Mouse (Mus musculus): ENCODE measurements around the gene Plekha5.
"Not testable (repeated sequence)": the region's sequence is repeated elsewhere in the genome, so short reads cannot be mapped to it uniquely, and the experiment has no call there.

Plekha5 gene

DNA sequence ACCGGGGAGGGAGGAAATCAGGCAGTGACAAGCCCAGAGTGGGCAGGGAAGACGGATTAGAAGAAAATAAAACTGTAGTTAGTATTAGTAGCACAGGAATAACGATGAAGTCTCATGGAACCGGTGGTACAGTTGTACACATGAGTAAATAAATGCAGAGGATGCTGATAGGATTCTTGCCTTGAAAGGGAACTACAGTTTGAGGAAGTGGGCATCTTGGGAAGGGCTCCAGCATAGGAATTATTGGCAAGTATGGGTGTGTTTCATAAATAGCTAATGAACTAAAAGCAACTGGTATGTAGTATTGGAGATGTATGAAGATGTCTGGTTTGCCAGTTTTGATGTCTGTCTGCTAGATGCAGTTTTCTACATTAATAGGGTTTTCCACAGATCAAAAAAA is 99.7 kb downstream of the Plekha5 start:
- in situ Hi-C loops (cut with MboI, MseI): loop anchor here (10.0 kb wide), 1 partner anchor 1501 kb away; no protein-coding TSS in a partner anchor

DNA sequence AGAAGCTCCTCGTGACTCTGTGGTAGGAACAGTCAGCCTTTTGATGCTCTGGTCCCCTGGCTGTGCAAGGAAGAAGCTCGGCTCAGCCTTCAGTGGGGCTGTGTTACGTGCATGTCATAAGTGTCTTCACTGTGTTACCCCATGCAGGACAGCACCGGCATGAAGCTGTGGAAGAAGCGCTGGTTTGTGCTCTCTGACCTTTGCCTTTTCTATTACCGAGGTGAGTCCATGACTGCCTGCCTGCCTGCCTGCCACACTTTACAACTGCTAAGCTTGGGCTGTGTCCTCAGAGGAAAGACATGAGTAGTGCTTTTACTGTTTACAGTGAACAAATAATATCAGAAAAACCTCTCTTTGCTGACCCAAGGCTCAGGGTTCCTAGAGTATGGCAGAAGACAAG is 104.6 kb downstream of the Plekha5 start:
- in situ Hi-C loops (cut with MboI, MseI): loop anchor here (10.0 kb wide), 1 partner anchor 1496 kb away; no protein-coding TSS in a partner anchor

GRCm38 (mm10) chr6:140532858-140533257 is 109.0 kb downstream of the Plekha5 start:
- in situ Hi-C loops (cut with MboI, MseI): not testable (repeated sequence)

DNA sequence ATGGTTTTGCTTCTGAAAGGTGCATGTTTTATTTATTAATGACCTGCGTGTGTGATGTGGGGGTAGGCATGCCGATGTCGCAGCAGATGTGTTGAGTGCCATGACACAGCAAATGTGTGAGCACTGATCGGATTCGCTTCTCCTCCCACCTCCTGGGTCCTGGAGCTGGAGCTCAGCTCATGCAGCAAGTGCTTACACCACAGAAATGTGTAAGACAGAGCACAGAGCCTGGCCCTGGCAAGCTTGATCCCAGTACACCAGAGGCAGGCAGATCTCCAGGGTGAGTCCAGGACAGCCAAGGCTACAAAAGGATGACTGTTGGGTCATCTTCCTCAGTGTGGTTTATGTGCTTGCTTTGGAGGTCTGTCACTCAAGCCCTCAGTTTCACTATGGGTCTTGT is 109.8 kb downstream of the Plekha5 start:
- in situ Hi-C loops (cut with MboI, MseI): no loop called here

DNA sequence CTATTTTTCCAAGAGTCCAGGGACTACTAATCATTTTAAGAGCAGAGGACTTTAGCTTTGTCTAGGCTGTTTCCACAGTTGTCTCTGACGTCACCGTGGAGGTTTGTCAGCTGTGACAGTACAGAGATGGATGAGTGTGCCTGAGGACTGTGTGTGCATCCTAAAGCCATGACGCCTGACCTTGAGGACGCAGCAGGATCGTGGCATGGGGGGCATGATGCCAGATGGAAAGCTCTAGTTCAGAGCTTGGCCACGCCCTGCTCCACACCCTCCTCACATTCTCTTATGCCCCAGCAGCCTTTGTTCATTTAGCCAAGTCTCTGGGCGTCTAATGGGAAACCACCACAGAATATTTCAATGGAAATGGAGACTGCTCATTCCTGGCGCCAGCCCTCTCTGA is 111.7 kb downstream of the Plekha5 start:
- in situ Hi-C loops (cut with MboI, MseI): no loop called here

- in situ Hi-C loops (cut with MboI, MseI): no loop called here
Measured at GRCm38 (mm10) chr6:140541919-140542318, 118.1 kb downstream of the Plekha5 start.

GRCm38 (mm10) chr6:140543005-140543794 is 119.3 kb downstream of the Plekha5 start:
- in situ Hi-C loops (cut with MboI, MseI): no loop called here

- in situ Hi-C loops (cut with MboI, MseI): no loop called here
Measured at GRCm38 (mm10) chr6:140546095-140546494, 122.2 kb downstream of the Plekha5 start.

DNA sequence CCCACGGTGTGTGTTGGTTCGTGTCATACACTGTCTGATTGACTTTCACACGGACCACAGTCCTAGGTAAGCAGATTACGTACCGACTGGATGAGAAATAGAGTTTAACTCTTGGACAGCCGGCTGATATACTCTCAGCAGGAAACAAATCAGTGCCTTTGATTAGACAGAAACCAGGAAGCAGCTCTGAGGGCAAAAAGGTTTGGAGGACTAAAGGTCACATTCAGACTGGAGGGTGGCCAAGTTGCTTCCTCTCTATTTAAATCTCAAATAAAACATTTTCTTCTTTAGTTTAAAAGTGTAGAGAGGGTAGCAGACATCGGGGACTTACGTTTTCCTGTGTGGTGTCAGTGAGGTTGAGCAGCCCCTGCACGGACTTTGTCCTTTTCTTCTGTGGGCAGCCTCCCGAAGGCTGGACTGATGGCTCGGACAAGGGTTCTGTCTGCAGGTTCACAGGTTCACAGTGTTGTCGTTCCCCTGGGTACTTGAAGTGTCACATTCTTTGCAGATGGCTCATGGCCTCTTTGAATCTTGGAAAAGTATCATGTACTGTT is 122.9 kb downstream of the Plekha5 start:
- in situ Hi-C loops (cut with MboI, MseI): no loop called here

- in situ Hi-C loops (cut with MboI, MseI): no loop called here
Measured at GRCm38 (mm10) chr6:140547203-140547944, 123.5 kb downstream of the Plekha5 start.

DNA sequence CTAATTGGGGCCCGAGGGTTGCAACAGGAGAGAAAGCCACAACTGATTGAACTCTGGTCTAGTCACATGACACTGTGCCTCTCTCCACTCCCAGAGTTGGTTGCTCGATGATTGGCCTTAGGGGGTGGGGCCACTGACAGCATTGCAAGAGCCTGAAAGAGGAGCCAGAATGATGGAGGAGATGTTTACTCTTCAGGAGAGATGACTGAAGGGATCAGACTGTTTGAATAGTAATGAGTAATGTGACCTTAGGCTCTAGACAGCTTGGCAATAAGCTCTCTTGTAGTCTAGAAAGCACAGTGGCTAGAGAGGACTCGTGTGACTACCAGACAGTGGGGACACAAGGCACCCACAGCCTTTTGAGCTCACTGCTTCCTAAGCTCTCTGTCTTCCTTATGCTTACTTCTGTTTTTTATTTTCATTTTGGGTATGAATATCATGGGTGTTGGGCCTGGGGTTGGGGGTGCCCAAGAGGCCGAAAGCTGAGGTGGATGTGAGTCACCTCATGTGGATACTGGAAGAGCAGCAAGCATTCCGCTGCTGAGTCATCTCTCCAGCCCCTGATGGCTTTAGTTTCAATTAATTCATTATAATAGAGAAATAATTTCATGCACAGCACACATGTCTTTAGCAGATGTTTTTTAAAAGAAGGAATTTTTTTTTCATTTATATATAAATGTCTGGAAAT is 124.4 kb downstream of the Plekha5 start:
- in situ Hi-C loops (cut with MboI, MseI): no loop called here

- in situ Hi-C loops (cut with MboI, MseI): no loop called here
Measured at GRCm38 (mm10) chr6:140550741-140551140, 126.9 kb downstream of the Plekha5 start.

DNA sequence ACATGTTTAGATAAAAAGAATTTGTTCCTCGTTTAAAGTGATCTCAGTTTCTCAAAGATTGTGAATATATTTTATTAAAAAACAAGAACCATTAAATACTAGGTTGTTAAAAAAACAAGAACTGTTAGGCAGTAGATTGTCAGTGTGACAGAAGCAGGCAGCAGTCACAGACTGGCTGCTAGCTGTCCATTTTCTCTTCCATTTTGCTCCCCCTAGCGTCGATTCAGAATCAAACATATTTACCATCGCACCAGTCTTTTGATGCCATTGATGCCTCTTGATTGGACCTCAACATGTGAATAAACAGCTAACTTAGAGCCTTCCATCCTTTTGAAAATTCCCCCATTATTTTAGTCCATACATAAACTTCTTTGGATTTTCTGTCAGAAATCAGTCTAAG is 130.4 kb downstream of the Plekha5 start:
- in situ Hi-C loops (cut with MboI, MseI): no loop called here

DNA sequence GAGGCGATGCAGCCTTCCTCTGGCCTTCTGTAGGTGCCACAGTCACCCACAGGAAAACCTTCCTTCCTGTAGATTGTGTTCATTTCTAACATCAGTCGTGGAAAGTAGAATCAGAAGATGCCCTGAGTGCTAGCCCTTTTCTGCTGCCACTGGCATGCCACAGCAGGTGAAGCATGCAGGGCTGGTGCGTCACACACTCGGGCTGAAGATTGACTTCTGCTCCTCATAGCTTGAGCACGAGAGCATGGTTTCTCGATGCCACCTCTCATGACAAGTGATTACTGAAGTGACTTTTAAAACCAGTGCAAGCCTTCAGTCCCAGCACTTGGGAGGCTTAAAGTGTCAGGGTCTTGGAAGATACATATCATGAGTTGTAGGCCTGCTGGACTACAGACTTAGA is 135.6 kb downstream of the Plekha5 start:
- in situ Hi-C loops (cut with MboI, MseI): no loop called here

GRCm38 (mm10) chr6:140561151-140561916 is 137.5 kb downstream of the Plekha5 start:
- in situ Hi-C loops (cut with MboI, MseI): loop anchor here (5.0 kb wide), 1 partner anchor 36 kb away; no protein-coding TSS in a partner anchor

GRCm38 (mm10) chr6:140561917-140562590 is 138.2 kb downstream of the Plekha5 start:
- in situ Hi-C loops (cut with MboI, MseI): loop anchor here (5.0 kb wide), 1 partner anchor 35 kb away; no protein-coding TSS in a partner anchor

GRCm38 (mm10) chr6:140567199-140567598 is 143.3 kb downstream of the Plekha5 start:
- in situ Hi-C loops (cut with MboI, MseI): no loop called here

DNA sequence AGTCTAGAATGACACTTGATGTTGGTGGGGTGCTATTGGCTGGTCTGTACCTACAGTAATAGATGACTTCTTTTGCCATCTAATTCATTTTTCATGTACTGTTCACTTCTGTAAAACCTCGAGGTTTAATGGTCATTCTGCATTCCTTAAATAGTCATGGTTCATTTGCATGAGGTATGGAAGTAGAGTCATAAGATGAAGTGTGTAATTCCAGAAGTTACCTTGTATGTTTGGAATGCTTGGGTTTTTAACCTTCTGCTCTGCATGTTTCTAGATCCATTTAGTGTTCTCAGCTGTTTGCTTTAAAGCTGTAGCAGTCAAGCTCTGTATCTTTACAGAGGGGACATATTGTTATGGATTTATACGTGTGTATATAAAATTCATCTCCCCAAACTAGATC is 144.0 kb downstream of the Plekha5 start:
- in situ Hi-C loops (cut with MboI, MseI): no loop called here

DNA sequence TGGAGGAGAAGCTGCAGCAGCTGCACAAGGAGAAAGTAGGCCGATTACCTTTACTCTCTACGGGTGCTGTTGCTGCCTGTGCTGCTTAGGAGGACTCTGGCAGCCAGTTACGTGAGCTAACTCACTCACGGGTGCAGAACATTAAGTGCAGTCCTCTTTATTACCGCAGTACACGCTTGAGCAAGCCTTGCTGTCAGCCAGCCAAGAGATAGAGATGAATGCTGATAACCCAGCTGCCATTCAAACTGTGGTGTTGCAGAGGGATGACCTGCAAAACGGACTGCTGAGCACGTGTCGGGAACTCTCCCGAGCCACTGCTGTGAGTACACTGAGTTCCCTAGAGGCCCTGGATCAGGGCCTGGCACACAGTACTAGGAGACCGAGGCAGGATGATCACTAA is 146.3 kb downstream of the Plekha5 start:
- in situ Hi-C loops (cut with MboI, MseI): no loop called here

DNA sequence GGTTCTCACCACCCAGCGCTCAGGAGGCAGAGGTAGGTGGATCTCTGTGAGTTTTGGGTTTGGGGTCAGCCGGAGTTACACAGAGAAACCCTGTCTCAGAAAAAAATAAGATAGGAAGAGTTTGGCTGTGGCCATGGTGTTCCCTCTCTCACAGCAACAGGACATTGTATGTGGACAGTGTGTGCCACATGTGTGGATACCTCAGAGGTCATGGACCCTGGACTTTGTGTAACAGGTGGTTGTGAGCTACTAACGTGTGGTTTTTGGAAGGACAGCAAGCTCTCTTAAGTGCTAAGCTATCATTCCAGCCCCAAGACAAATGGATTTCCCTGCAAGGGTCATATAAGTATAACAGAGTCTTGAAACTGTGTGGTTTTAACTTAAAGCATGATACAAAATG is 151.1 kb downstream of the Plekha5 start:
- in situ Hi-C loops (cut with MboI, MseI): no loop called here

DNA sequence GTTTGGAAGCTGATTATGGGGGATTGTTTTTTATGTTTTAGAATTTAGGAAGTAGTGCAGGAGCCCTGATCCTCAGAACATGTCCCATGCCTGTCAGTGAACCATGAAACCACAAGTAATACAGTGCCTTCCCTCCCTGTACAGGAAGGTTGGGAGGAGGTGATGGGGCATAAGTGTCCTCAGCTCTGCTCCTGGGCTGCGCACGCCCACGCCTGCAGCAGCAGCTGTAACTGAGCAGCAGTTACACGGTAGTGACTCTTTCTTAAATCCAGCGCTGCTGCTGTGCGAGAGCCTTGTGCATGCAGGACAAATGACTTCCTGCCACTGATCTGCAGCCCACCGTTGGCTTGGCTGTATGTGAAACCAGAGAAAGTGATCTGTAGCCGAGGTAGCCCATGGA is 152.3 kb downstream of the Plekha5 start:
- in situ Hi-C loops (cut with MboI, MseI): no loop called here

All from T-helper 2 cell (primary cell).